Mouse (Mus musculus) neural tube, embryonic 11.5 days (tissue): ENCODE results near the gene Stfa1. TPM values are rescaled to one million over a fixed set of nuclear protein-coding genes. Genes with fewer than 3 reads are reported as not detected.
"Not testable (repeated sequence)": the region's sequence is repeated elsewhere in the genome, so short reads cannot be mapped to it uniquely, and the experiment has no call there.

Experiments used
- ATAC-seq: fragments of 200-750 bp; cut with Nextera tagmentation; 2 replicates; pipeline ENCODE4 v1.8.0; 2017; ENCODE audit warnings: moderate number of reproducible peaks, mild to moderate bottlenecking, moderate TSS enrichment, moderate library complexity; ENCODE audit not compliant: insufficient read depth, low FRiP score, low TSS enrichment
- DNase-seq: peaks from one replicate; pipeline ENCODE4 v3.0.0-alpha.2; 2015; ENCODE audit warnings: low spot score
- H3K27ac ChIP-seq: fragments of 300-500 bp; sonication (generic); 2 replicates; pipeline ENCODE4 v1.5.1; 2014; ENCODE audit warnings: low read depth, mild to moderate bottlenecking, low read length
- H3K27me3 ChIP-seq: fragments of 300-500 bp; sonication (generic); 2 replicates; pipeline ENCODE4 v1.6.1; 2014; ENCODE audit warnings: mild to moderate bottlenecking, low read length, mixed read lengths; ENCODE audit not compliant: control insufficient read depth, insufficient read depth
- H3K36me3 ChIP-seq: fragments of 300-500 bp; sonication (generic); 2 replicates; pipeline ENCODE4 v1.6.1; 2014; ENCODE audit warnings: mild to moderate bottlenecking, low read length, moderate library complexity, mixed read lengths; ENCODE audit not compliant: control insufficient read depth, insufficient read depth
- H3K4me1 ChIP-seq: fragments of 300-500 bp; sonication (generic); 2 replicates; pipeline ENCODE4 v1.6.1; 2014; ENCODE audit warnings: low read length, mixed read lengths; ENCODE audit not compliant: control insufficient read depth, insufficient read depth
- H3K4me2 ChIP-seq: fragments of 300-500 bp; sonication (generic); 2 replicates; pipeline ENCODE4 v1.6.1; 2014; ENCODE audit warnings: low read depth, mild to moderate bottlenecking, moderate library complexity
- H3K4me3 ChIP-seq: fragments of 300-500 bp; sonication (generic); 2 replicates; pipeline ENCODE4 v1.5.1; 2014; ENCODE audit warnings: low read depth, low read length
- H3K9ac ChIP-seq: fragments of 300-500 bp; sonication (generic); 2 replicates; pipeline ENCODE4 v1.6.1; 2014; ENCODE audit warnings: mild to moderate bottlenecking, low read length
- H3K9me3 ChIP-seq: fragments of 300-500 bp; sonication (generic); 2 replicates; pipeline ENCODE4 v1.6.1; 2016; ENCODE audit warnings: low read length; ENCODE audit not compliant: control insufficient read depth
- WGBS: fragments of 180-500 bp; shearing (Covaris S2); extraction: QIAGEN DNeasy Blood & Tissue Kit; methylation state at CpG from one replicate; pipeline ENCODE4 v1.1.7; 2014; 5-methylcytosine and 5-hydroxymethylcytosine counted together
- polyA plus RNA-seq: library from polyadenylated mRNA; unstranded; fragments of >200 nt; fragmentation: Nextera tagmentation; extraction: Ambion mirVana; gene quantifications from 2 replicates; pipeline ENCODE4 v1.2.1, GENCODE M21; 2014

The Stfa1 gene
- polyA plus RNA-seq = 1.9 and 3.6 TPM in 2 replicates

DNA sequence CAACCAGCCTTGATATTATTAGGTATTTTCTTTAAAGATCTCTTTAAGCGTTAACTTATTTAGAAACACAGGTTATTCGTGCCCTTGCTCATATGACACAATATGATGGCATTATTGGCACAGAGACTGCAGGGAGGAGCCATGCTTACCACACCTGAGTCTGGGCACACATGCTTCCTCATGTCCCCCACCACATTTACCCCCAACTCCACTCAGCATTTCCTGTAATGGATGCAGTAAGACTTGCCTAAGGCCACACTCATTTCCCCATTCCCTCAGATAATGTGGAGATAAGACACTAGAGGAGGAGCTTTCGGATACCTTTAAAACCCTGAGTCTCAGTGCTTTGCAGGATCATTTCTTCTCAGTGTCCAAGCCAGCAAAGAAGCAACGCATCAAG is at the start of gene Stfa1:
Gene Stfa1 (plus strand): TSS at position 156 of the 400 bp plus-strand sequence.
- not testable (repeated sequence) for H3K4me2 ChIP-seq, H3K4me3 ChIP-seq, ATAC-seq, H3K27me3 ChIP-seq, DNase-seq, H3K4me1 ChIP-seq, H3K36me3 ChIP-seq, H3K27ac ChIP-seq, H3K9ac ChIP-seq, H3K9me3 ChIP-seq
- WGBS = 94% methylated on average over 4 of the region's 4 CpGs

- H3K9ac ChIP-seq, H3K4me3 ChIP-seq, H3K4me2 ChIP-seq, ATAC-seq, DNase-seq, H3K27ac ChIP-seq, H3K9me3 ChIP-seq, H3K36me3 ChIP-seq, H3K4me1 ChIP-seq, H3K27me3 ChIP-seq: not testable (repeated sequence)
Measured at GRCm38 (mm10) chr16:36260585-36260984, 16.2 kb upstream of the Stfa1 start.

DNA sequence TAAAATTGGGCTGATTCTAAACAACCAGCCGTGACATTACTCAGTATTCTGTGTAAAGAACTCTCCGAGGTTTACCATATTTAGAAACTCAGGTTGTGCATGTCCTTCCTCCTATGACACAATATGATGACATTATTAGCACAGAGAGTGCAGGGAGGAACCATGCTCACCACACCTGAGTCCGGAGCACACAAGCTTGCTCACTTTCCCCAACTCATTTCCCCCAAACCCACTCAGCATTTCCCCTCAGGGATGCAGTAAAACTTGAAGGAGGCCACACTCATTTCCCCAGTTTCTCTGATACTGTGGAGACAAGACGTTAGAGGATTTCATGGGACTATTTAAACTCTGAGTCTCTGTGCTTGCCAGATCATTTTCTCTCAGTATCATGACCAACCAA is 12.4 kb downstream of the Stfa1 start:
- 84% methylated on average over 4 of the region's 4 CpGs for WGBS
- no peaks in the 10 kb centered on the region for H3K27me3 ChIP-seq
- ATAC-seq = no peak

DNA sequence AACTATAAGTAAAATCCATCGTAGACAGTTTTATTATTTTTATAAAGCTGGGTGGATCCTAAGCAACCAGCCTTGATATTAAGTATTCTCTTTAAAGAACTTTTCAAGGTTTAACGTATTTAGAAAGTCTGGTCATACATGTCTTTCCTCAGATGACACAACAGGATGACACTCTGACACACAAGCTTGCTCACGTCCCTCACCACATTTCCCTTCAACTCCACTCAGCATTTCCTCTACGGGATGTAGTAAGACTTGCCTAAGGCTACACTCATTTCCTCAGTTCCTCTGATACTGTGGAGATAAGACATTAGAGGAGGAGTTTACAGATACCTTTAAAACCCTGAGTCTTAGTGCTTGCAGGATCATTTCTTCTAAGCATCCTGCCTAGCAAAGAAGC is 30.9 kb downstream of the Stfa1 start:
- H3K9ac ChIP-seq = no peak overlapping the region
- no peak overlapping the region for H3K27ac ChIP-seq
- no peak overlapping the region for H3K4me3 ChIP-seq
- H3K9me3 ChIP-seq = no peaks in the 10 kb centered on the region
- no peaks in the 10 kb centered on the region for H3K4me1 ChIP-seq
- H3K4me2 ChIP-seq = no peak overlapping the region
- 92% methylated on average over 4 of the region's 4 CpGs for WGBS
- no peak for ATAC-seq
- no peaks in the 10 kb centered on the region for H3K27me3 ChIP-seq
- H3K36me3 ChIP-seq = no peaks in the 10 kb centered on the region
- no peak for DNase-seq

More for the DNA sequence above, 12.4 kb downstream of the Stfa1 start:
- Histone ChIP-seq H3K4me2 (no peak overlapping the region), H3K4me1 (no peaks in the 10 kb centered on the region), H3K9me3 (no peaks in the 10 kb centered on the region), H3K4me3 (no peak overlapping the region), H3K27ac (no peak overlapping the region), H3K9ac (no peak overlapping the region), H3K36me3 (no peaks in the 10 kb centered on the region)
- no peak for DNase-seq

GRCm38 (mm10) chr16:36316111-36316510 is 39.4 kb downstream of the Stfa1 start:
- not testable (repeated sequence) for DNase-seq, H3K4me2 ChIP-seq, H3K4me1 ChIP-seq, H3K9ac ChIP-seq, ATAC-seq, H3K9me3 ChIP-seq, H3K27ac ChIP-seq, H3K36me3 ChIP-seq, H3K27me3 ChIP-seq, H3K4me3 ChIP-seq
- 87% methylated on average over 6 of the region's 6 CpGs for WGBS

DNA sequence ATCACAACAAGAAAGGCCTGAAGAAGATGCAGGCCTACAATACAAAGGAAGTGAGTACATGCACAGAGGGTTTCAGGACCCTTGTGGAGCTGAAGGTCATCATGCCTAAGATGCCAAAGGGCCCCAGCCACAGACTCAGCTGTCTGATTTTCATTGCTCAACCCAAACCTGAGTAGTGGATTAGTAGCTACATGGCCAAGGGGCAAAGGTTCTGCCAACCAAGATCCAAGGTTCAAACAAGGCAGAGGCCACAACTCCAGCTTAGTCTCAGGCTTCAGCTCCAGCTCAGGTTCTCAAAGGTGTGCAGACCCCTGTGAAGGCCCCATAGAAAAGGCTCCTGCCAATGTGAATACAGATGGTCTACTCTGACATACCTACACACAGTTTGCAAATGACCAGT is 42.5 kb downstream of the Stfa1 start:
- no peak overlapping the region for H3K9ac ChIP-seq
- no peaks in the 10 kb centered on the region for H3K4me1 ChIP-seq
- H3K4me2 ChIP-seq = no peak overlapping the region
- DNase-seq (no peak), ATAC-seq (no peak)
- no peak overlapping the region for H3K4me3 ChIP-seq
- H3K36me3 ChIP-seq = no peaks in the 10 kb centered on the region
- H3K27me3 ChIP-seq = no peaks in the 10 kb centered on the region
- no peak overlapping the region for H3K27ac ChIP-seq
- H3K9me3 ChIP-seq = no peaks in the 10 kb centered on the region

DNA sequence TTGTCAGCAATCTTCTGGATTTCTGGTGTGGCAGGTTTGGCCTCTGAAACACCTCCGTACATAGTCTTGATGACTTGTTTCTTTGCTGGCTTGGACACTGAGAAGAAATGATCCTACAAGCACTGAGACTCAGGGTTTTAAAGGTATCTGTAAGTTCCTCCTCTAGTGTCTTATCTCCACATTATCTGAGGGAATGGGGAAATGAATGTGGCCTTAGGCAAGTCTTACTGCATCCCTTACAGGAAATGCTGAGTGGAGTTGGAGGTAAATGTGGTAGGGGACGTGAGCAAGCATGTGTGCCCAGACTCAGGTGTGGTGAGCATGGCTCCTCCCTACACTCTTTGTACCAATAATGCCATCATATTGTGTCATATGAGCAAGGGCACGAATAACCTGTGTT is 57.5 kb downstream of the Stfa1 start, which contains the start of gene BC117090:
Gene BC117090 (minus strand): TSS at position 101 of the 400 bp plus-strand sequence.
- no peak within 1 kb of the TSS for H3K9ac ChIP-seq
- DNase-seq = no peak
- no peak for ATAC-seq
- no peaks in the 10 kb centered on the region for H3K4me1 ChIP-seq
- no peaks in the 10 kb centered on the region for H3K27me3 ChIP-seq
- H3K9me3 ChIP-seq = no peaks in the 10 kb centered on the region
- 75% methylated on average over 3 of the region's 3 CpGs for WGBS
- no peak within 1 kb of the TSS for H3K27ac ChIP-seq
- H3K36me3 ChIP-seq = no peaks in the 10 kb centered on the region
- no peak within 1 kb of the TSS for H3K4me2 ChIP-seq
- no peak within 1 kb of the TSS for H3K4me3 ChIP-seq

Other genes with a start within 250 kb of the Stfa1 start
- gene Wdr5b, start 235.8 kb upstream of the Stfa1 start, polyA plus RNA-seq = 10.3 and 11.7 TPM in 2 replicates
- 211 and 230 TPM in 2 replicates for gene Fam162a, start 205.4 kb upstream of the Stfa1 start, polyA plus RNA-seq
- gene Ccdc58, start 205.3 kb upstream of the Stfa1 start, polyA plus RNA-seq = 71.8 and 74.0 TPM in 2 replicates
- not detected in 2 replicates for gene Csta1, start 145.7 kb upstream of the Stfa1 start, polyA plus RNA-seq
- gene Stfa2l1, start 120.1 kb upstream of the Stfa1 start, polyA plus RNA-seq = not detected in 2 replicates
- gene Gm5483, start 92.7 kb upstream of the Stfa1 start, polyA plus RNA-seq = 2.1 TPM in 1 of 2 replicates, not detected in the other
- not detected in 2 replicates for gene Gm5416, start 66.5 kb upstream of the Stfa1 start, polyA plus RNA-seq
- gene 2010005H15Rik, start 55.5 kb upstream of the Stfa1 start, polyA plus RNA-seq = not detected in 2 replicates
- gene BC117090, start 57.4 kb downstream of the Stfa1 start, polyA plus RNA-seq = not detected in 2 replicates
- 0.89 and 1.9 TPM in 2 replicates for gene BC100530, start 90.8 kb downstream of the Stfa1 start, polyA plus RNA-seq
- not detected in 2 replicates for gene Stfa2, start 131.5 kb downstream of the Stfa1 start, polyA plus RNA-seq
- gene Stfa3, start 178.4 kb downstream of the Stfa1 start, polyA plus RNA-seq = not detected in 2 replicates